Mouse (Mus musculus) layer of hippocampus, adult 8-10 months (tissue): ENCODE data around the gene Glrx5. TPM values are rescaled to one million over a fixed set of nuclear protein-coding genes. Genes with fewer than 3 reads are reported as not detected.

ENCODE experiments used
- DNase-seq, 2 experiments: peaks; one replicate each; pipeline ENCODE4 v3.0.0; 2022; ENCODE audit warnings: low spot score in 2 of 2
- total RNA-seq, 4 experiments: library from RNA; stranded (reverse); gene quantifications; 2 replicates each; pipeline ENCODE4 v1.2.4; 2022

Glrx5 gene
- total RNA-seq, 4 experiments from 2014 or later = 41.0 to 46.7 (median 42.8) TPM

DNA sequence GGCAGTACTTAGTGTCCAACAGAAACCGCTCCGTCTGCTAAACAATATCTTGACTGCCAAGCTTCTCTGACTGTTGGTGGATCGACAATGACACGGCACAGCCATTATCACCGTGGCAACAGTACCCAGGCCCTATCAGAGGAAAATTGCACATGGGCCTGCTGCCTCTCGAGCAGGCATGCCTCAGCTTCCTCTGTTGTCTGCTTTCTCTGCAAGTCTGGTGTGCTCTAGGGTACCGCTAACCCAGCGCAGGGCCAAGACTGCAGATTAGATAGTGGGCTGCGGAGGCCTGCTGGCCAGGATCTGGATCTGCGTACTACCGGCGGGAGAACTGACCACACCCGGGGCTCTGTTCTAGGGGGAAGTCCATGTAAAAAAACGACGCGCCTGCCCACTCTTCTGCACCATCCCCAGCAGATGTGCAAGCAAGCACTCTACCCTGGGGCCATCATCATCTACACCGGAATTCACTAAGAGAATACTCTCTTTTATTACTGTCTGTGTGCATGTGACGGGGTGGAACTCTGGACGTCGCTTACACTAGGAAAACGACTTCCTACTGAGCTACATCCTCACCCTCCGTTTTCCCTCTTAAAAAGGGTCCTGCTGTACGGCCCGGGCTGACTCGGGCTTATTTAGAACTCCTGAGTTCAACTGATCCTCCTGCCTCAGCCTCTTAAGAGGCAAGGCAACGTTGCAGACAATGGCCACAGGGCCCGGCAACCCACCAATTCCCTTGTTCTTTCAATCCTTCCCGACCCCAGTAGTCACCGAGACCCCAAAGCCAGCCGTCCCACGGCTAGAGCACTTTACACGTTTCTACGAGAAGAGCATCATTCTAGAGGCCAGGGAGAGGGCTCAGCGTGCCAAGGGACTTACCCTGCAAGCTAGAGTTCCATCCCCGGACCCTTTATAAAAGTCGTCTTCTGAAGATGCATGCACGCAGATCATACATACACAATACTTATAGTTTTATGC lies 1.1 kb upstream of the Glrx5 start:
- no peak for DNase-seq

DNA sequence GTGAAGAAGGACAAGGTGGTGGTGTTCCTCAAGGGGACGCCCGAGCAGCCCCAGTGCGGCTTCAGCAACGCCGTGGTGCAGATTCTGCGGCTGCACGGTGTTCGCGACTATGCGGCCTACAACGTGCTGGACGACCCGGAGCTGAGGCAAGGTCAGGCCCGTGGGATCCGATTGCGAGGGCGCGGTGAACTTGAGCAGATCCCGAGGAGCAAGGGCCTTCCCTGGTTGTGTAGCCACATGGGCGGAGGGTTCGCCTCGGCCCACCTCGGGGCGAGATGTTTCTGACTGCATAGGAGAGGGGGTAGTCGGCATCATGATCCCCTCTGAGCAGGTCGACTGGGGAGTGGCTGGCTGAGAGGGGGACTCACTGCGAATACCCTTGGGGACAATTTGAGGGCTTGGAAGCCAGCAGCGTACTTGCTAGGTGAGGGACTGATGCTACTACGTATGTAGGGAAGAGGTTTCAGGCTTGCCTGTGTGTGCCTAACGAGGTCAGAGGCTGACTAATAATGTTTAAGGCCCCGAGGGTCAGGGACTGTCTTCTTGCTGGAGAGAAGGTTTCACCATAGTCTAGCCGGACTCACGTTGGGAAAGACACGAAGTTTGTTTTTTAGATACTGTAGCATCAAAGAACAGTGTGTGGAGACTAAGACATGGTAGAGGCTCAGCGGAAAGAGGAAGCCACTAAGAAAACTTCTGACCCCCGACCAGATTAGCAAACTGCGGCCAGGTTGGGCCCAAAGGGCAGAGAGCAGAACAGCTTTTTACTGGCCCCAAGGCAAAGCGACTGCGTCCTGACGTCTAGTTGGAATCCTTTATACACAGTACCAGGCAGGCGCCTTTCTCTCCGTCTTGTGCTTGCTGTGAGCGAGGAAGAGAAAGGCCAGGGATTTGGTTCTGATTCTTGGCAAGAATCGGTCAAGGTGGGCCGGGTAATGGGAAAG lies 616 bp downstream of the Glrx5 start:
- DNase-seq = no peak

DNA sequence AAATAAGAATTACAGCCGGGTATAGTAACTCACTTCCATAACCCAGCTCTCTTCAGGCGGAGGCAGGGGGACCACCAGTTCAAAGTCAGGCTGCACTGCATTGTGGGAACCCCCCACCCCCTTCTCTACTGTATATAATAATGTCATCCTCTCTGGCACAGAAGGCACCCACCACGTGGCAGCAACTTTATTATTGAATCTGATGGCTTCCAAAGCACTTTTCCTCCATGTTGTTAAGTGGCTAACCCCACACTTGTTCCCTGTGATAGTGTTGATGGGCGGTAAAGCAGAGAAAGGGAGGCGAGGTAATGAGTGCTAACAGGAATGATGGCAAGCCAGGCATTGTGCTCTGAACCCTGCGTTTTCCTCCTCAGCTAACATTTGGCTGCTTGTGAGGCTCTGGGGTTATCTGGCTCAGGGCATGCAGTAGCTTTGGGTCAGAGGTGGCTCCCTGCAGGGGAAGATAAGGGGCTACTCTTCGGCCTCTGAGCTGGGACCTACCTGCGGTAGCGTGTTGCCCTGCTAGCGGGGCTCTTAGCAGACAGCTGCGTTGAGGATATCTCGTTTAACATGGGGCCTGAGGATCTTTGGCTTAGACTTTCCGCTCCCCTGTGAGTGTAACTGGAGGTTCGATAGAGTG lies 1.8 kb downstream of the Glrx5 start:
- DNase-seq = no peak

- DNase-seq = no peak
Measured at GRCm38 (mm10) chr12:105038211-105038610, 5.7 kb downstream of the Glrx5 start.

DNA sequence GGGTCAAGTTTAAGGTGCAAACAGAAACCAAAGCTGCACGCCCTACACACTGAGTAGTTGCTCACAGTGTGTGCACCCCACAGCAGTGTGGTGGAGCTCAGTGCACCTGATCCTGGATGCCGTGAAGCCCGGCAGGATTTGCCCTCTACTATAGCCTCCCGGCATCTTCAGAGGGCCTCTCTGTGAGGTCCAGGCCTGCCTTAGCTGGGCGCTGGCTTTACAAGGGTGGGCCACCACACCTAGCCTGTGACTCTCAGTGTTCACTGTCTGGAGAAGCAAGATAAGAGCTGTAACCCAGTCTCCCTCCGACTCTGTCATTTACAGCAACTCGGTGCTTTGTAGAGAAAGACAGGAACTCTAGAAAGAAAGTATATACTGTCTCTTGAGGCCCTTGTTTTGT lies 6.4 kb downstream of the Glrx5 start:
- DNase-seq = no peak

DNA sequence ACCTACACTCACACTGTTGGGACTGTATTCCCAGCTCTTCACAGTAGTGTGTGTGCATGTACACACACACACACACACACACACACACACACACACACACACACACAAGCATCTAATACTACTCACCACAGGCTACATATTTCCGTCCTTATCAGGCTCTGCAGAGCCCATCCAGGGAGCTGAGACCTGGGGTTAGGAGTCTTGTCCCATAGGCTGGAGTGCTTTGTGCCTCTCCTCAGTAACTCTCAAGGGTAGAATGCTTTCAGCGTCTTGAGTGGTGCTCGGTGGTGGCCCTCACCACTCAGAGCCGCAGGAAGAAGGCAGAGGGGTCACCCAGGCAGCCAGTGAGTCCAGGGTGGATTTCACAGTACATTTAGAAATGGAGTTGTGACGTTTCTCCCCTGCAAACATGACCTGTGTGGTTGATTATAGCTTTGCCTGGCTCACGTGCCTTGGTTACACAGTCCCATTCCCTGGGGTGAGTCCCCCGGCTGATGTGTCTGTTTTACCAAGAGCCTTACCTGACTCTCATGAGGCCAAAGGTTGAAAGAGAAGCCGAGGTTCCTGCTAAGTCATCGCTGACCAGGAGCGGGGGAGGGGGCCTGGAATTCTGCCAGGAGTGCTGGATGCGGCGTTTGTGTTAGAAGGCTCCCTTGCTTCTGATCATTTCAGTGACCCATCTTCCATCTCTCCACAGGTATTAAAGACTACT lies 7.2 kb downstream of the Glrx5 start:
- DNase-seq = no peak

DNA sequence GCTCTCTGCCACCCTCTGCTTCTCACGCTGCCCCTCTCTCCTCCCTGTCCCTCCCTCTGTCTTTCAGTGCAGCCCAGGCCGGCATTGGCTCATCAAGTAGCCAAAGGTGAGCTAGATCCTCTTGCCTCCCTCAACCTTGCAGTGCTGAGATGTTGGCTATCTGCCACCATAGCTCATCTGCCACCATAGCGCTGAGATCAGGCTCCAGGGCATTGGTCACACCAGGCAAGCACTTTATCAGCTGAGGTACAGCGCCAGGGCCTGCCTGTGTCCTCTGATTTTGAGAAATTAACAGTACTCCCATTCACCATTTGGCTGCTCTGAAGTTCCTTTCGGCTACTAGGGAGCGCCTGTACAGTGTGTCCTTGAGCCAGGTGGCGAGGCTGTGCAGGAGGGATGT lies 8.5 kb downstream of the Glrx5 start:
- no peak for DNase-seq

DNA sequence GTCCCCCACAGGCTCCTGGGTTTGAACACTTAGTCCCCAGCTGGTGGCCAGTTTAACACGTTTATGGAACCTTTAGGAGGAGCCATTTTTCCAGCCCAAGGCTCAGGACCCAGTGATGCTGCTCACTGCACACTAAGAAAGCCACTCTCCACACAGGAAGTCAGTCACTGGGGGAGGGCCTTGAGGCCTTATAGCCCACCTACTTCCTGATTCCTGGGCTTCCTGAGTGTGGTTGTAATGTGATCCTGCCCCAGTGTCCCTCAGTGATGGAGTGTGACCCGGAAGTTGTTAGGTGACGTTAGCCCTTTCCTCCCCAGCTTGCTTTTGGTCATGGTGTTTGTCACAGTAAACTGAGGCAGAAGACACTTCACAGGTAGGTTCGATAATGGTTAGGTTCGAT lies 10.6 kb downstream of the Glrx5 start:
- DNase-seq = no peak

DNA sequence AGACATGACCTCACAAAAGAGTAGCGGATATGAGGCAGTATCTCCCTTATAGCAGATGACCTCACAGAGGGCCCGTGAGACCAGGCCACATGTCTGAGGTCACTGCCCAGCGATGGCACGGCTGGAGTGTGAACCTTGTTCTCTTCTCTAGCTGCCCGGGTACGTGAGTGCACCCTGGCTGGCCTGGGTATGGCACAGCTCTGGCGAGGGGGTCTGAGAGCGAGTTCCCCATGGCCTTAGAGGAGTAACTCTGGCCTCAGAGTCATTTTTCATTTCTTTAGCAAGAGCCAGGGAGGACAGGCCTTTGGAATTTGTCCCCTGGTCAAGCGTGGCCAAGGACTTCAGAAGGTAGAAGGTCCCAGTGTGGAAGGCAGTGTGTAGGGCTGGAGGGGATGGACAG lies 12.3 kb downstream of the Glrx5 start:
- DNase-seq = no peak

GRCm38 (mm10) chr12:105048301-105048863 lies 15.9 kb downstream of the Glrx5 start:
- DNase-seq = no peak

GRCm38 (mm10) chr12:105049813-105050212 lies 17.3 kb downstream of the Glrx5 start:
- no peak for DNase-seq

DNA sequence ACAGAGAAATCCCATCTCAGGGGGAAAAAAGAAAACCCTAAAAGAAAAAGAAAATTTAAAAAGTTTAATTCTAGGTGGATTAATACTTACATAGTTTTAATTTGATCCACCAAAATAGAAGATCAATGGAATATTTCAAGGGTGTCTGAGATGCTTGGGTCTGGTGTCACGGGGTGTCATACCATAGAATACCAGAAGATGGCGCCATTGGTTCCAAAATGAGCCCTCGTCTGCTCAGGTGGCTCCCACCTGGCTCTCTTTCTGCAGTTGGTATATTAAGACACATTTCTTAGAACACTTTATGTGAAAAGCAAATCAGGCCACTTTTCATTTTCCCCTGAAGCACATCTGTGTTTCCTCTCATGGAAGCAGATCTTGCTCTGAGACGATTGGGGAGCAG lies 18.4 kb downstream of the Glrx5 start:
- DNase-seq = peak in 1 of 2 experiments; percentile 74

DNA sequence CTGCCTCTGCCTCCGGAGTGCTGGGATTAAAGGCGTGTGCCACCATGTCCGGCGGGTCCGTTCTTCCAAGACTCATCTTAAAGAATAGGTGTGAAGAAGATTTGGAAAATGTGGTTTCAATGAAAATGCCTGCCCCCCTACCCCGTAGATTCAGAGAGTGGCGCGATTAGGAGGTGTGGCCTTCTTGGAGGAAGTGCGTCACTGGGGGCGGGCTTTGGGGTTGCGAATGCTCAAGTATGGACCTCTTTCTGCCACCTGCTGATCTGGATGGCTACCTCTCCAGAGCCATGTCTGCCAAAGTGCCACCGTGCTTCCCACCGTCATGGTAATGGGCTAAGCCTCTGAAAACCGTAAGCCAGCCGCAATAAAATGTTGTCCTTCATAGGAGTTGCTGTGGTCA lies 21.6 kb downstream of the Glrx5 start:
- DNase-seq = no peak

DNA sequence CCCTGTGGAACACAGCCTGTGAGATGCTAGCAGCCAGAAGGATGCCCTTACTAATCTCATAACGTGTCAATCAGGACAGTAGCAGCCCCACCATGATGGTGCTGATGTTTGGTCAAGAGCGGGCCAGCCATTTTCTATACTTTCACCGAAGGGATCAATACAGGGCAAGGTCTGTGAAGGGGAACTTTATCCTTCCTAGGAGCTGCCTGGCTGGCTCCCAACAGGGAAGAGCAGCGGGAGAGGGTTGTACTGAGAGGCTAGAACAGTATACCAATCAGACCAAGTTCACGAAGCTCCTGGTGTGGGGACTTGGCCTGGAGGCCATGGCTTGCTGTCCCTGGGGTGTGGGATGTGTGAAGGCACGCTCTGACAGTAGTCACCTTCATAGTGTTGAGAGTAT lies 22.8 kb downstream of the Glrx5 start:
- DNase-seq = no peak

DNA sequence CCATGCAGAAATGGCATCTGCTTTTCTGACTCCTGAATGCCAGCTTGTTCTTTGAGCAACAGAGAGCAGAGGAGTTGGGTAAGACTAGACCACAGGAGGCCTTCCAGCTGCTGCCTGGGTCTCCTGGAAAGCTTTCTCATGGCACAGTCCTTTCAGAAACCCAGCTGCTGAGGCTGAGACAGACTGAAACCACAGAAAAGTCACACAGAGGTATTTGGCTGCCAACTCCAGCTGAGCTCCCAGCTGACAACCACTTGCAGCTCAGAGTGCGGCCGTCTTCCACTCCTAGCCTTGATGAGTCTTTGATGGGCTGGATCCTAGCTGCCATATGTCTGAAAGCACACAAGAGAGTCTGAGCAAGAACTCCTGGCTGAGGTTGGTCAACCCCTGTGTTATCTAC lies 27.5 kb downstream of the Glrx5 start:
- DNase-seq = no peak

DNA sequence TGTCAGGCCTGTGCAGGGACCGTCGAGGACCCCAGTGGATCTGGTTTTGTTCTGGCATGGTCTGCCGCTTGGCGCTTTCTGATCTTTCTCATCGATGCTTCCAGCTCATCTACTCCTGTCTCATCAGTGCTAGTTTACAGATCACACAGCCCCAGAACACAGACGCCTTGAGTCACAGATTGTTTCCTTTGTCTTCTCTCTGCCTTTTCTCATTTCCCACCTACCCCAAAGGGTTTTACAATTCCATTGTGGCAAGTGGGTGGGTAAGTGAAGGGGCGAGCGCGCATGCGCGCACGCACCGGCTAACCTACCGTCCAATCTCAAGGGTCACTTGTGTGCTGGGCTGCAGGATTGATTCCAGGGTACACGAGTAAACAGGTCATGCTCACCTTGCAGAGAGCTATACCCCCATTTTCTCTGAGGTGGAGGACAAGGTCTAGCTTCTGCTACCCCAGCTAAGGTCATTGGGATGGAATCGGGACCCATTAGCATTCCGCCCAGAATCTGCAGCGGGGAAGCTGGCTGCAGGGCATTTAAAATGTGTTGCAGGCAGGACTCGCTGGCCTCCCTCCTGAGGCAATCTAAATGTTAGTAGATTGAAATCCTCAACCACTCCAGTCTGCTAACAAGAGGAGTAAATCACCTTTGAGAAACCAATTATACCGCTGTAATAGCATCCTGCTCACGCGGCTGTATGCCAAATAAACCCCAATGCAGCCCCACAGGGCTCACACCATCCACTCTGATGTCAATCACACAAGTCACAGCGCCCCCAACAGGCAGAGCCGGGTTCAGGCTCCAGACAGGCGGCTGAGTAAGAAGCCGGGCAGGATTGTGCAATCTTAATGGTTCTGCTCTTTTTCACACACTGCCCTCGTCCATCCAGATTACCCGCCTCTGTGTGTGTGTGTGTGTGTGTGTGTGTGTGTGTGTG lies 31.0 kb downstream of the Glrx5 start:
- DNase-seq = no peak

- DNase-seq = no peak
Measured at GRCm38 (mm10) chr12:105064168-105064567, 31.7 kb downstream of the Glrx5 start.

DNA sequence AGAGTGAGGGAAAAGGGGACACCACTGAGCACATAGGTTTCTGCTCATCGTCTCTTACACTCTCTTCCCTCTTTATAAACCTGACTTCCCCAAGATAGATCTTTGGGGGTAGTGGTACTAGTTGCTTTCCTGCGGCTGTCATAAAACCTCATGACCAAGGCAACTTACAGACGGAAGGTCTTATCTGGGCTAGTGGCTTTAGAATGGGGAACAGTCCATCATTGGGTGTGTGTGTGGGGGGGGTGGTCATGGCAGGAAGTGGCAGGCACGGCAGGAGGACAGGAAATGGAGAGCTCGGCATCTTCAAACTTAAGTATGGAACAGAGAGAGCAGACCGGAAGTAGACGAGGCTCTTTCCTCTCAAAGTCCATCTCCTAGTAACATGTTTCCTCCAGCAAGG lies 32.6 kb downstream of the Glrx5 start:
- DNase-seq = no peak

DNA sequence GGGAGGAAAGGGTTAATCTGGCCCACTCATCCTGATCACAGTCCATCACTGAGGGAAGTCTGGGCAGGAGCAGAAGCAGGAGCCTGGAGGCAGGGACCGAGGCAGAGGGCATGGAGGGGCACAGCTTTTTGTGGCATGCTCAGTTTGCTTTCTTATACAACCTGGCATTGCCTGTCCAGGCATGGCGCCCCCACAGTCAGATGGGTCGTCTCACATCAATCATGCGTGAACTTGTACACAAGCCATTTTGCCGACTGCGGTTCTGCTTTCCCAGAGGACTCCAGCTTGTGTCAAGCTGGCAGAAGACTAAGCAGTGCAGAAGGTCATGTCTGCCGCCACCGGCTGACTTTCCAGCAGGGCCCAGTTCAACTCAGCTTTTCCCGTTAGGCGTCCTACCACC lies 34.0 kb downstream of the Glrx5 start:
- no peak for DNase-seq

DNA sequence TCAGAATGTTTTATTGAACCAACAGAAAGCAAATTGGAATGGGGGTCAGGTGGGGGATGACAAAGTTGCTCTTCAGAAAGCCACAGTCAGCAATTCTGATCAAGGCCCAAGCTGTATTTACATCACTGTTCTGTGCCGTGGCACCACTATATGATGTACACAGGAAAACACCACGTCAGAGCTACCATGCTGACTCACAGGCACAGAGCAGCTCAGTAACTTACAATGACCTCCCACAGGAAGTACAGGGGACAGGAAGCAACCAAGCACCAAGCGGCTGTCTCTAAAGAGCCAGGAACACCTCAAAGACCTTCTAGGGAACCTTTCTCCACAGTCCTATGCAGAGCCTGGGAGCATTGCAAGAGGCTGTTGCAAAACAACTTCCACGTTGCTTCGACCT lies 36.4 kb downstream of the Glrx5 start:
- DNase-seq = no peak
